Mouse (Mus musculus): ENCODE results near the gene Ltbp2. TPM values are rescaled to one million over a fixed set of nuclear protein-coding genes. Genes with fewer than 3 reads are reported as not detected.

The Ltbp2 gene
- 0.17 and 0.20 TPM in 2 replicates for polyA plus RNA-seq (2014; fragmentation: Nextera tagmentation; extraction: Ambion mirVana)

- H3K27me3 ChIP-seq (ENCODE audit: control insufficient read depth, insufficient read depth, low read length) = peaks cover 38% of the 10 kb centered on the region
- H3K9ac ChIP-seq (ENCODE audit: low read length) = no peak within 1 kb of the TSS
- 5% methylated on average over 34 of the region's 34 CpGs for WGBS
- no peaks in the 10 kb centered on the region; the same call in 1 of the 2 replicates for H3K4me1 ChIP-seq (ENCODE audit: control insufficient read depth, insufficient read depth, low read length)
- no peak within 1 kb of the TSS for H3K27ac ChIP-seq (ENCODE audit: low read depth, low read length)
- H3K36me3 ChIP-seq (ENCODE audit: control insufficient read depth, insufficient read depth, low read length) = no peaks in the 10 kb centered on the region
- DNase-seq (ENCODE audit: low spot score) = peak; percentile 76
- no peak for ATAC-seq (ENCODE audit: insufficient read depth, low FRiP score, low TSS enrichment)
- peak within 1 kb of the TSS; percentile 21 for H3K4me3 ChIP-seq (ENCODE audit: low read depth, low read length)
- peak within 1 kb of the TSS; percentile 29 for H3K4me2 ChIP-seq (ENCODE audit: low read depth)
- H3K9me3 ChIP-seq (ENCODE audit: control insufficient read depth, low read length) = no peaks in the 10 kb centered on the region
These were observed at the start of gene Ltbp2 for GRCm38 (mm10) chr12:84876481-84877121. Gene Ltbp2, minus strand, starts transcription at chr12:84876532.

GRCm38 (mm10) chr12:84924324-84924723 is 48.0 kb upstream of the Ltbp2 start:
- Histone ChIP-seq H3K4me3 (ENCODE audit: low read depth, low read length) (no peak overlapping the region), H3K27ac (ENCODE audit: low read depth, low read length) (no peak overlapping the region), H3K9me3 (ENCODE audit: control insufficient read depth, low read length) (no peaks in the 10 kb centered on the region), H3K9ac (ENCODE audit: low read length) (no peak overlapping the region), H3K36me3 (ENCODE audit: control insufficient read depth, insufficient read depth, low read length) (peaks cover 4% of the 10 kb centered on the region), H3K27me3 (ENCODE audit: control insufficient read depth, insufficient read depth, low read length) (no peaks in the 10 kb centered on the region), H3K4me1 (ENCODE audit: control insufficient read depth, insufficient read depth, low read length) (no peaks in the 10 kb centered on the region), H3K4me2 (ENCODE audit: low read depth) (no peak overlapping the region)
- peak; percentile 5 for DNase-seq (ENCODE audit: low spot score)
- 94% methylated on average over 5 of the region's 5 CpGs for WGBS
- ATAC-seq (ENCODE audit: insufficient read depth, low FRiP score, low TSS enrichment) = no peak

- ATAC-seq (ENCODE audit: insufficient read depth, low FRiP score, low TSS enrichment) (no peak), DNase-seq (ENCODE audit: low spot score) (peak; percentile 13)
- H3K27ac ChIP-seq (ENCODE audit: low read depth, low read length) = no peak overlapping the region
- no peak overlapping the region for H3K9ac ChIP-seq (ENCODE audit: low read length)
- no peaks in the 10 kb centered on the region for H3K4me1 ChIP-seq (ENCODE audit: control insufficient read depth, insufficient read depth, low read length)
- no peaks in the 10 kb centered on the region for H3K9me3 ChIP-seq (ENCODE audit: control insufficient read depth, low read length)
- WGBS = 49% methylated on average over 8 of the region's 8 CpGs
- H3K4me3 ChIP-seq (ENCODE audit: low read depth, low read length) = no peak overlapping the region
- peaks cover 4% of the 10 kb centered on the region for H3K36me3 ChIP-seq (ENCODE audit: control insufficient read depth, insufficient read depth, low read length)
- H3K4me2 ChIP-seq (ENCODE audit: low read depth) = no peak overlapping the region
- H3K27me3 ChIP-seq (ENCODE audit: control insufficient read depth, insufficient read depth, low read length) = no peaks in the 10 kb centered on the region
These were observed 45.6 kb upstream of the Ltbp2 start for GRCm38 (mm10) chr12:84921881-84922419.

- Histone ChIP-seq H3K4me2 (ENCODE audit: low read depth) (no peak overlapping the region), H3K27ac (ENCODE audit: low read depth, low read length) (no peak overlapping the region), H3K9me3 (ENCODE audit: control insufficient read depth, low read length) (no peaks in the 10 kb centered on the region), H3K27me3 (ENCODE audit: control insufficient read depth, insufficient read depth, low read length) (no peaks in the 10 kb centered on the region), H3K9ac (ENCODE audit: low read length) (no peak overlapping the region), H3K4me1 (ENCODE audit: control insufficient read depth, insufficient read depth, low read length) (no peaks in the 10 kb centered on the region), H3K36me3 (ENCODE audit: control insufficient read depth, insufficient read depth, low read length) (peaks cover 4% of the 10 kb centered on the region), H3K4me3 (ENCODE audit: low read depth, low read length) (no peak overlapping the region)
- DNase-seq (ENCODE audit: low spot score) (no peak), ATAC-seq (ENCODE audit: insufficient read depth, low FRiP score, low TSS enrichment) (no peak)
- 85% methylated on average over 6 of the region's 6 CpGs for WGBS
These were observed 42.5 kb upstream of the Ltbp2 start for GRCm38 (mm10) chr12:84918809-84919208.

- Histone ChIP-seq H3K4me2 (ENCODE audit: low read depth) (no peak overlapping the region), H3K27me3 (ENCODE audit: control insufficient read depth, insufficient read depth, low read length) (no peaks in the 10 kb centered on the region), H3K4me3 (ENCODE audit: low read depth, low read length) (no peak overlapping the region), H3K36me3 (ENCODE audit: control insufficient read depth, insufficient read depth, low read length) (peaks cover 4% of the 10 kb centered on the region), H3K4me1 (ENCODE audit: control insufficient read depth, insufficient read depth, low read length) (no peaks in the 10 kb centered on the region), H3K9ac (ENCODE audit: low read length) (no peak overlapping the region), H3K9me3 (ENCODE audit: control insufficient read depth, low read length) (no peaks in the 10 kb centered on the region), H3K27ac (ENCODE audit: low read depth, low read length) (no peak overlapping the region)
- ATAC-seq (ENCODE audit: insufficient read depth, low FRiP score, low TSS enrichment) = no peak
- 77% methylated on average over 3 of the region's 3 CpGs for WGBS
- no peak for DNase-seq (ENCODE audit: low spot score)
These were observed 41.5 kb upstream of the Ltbp2 start for GRCm38 (mm10) chr12:84917799-84918198.

GRCm38 (mm10) chr12:84914959-84915358 is 38.6 kb upstream of the Ltbp2 start:
- Histone ChIP-seq H3K4me1 (ENCODE audit: control insufficient read depth, insufficient read depth, low read length) (no peaks in the 10 kb centered on the region), H3K36me3 (ENCODE audit: control insufficient read depth, insufficient read depth, low read length) (peaks cover 2% of the 10 kb centered on the region), H3K4me2 (ENCODE audit: low read depth) (no peak overlapping the region), H3K27me3 (ENCODE audit: control insufficient read depth, insufficient read depth, low read length) (no peaks in the 10 kb centered on the region), H3K27ac (ENCODE audit: low read depth, low read length) (no peak overlapping the region), H3K4me3 (ENCODE audit: low read depth, low read length) (no peak overlapping the region), H3K9me3 (ENCODE audit: control insufficient read depth, low read length) (no peaks in the 10 kb centered on the region), H3K9ac (ENCODE audit: low read length) (no peak overlapping the region)
- DNase-seq (ENCODE audit: low spot score) (peak; percentile 6), ATAC-seq (ENCODE audit: insufficient read depth, low FRiP score, low TSS enrichment) (no peak)
- 93% methylated on average over 5 of the region's 5 CpGs for WGBS

GRCm38 (mm10) chr12:84912652-84913104 is 36.3 kb upstream of the Ltbp2 start:
- ATAC-seq (ENCODE audit: insufficient read depth, low FRiP score, low TSS enrichment) (no peak), DNase-seq (ENCODE audit: low spot score) (no peak)
- Histone ChIP-seq H3K4me3 (ENCODE audit: low read depth, low read length) (no peak overlapping the region), H3K4me2 (ENCODE audit: low read depth) (no peak overlapping the region), H3K36me3 (ENCODE audit: control insufficient read depth, insufficient read depth, low read length) (no peaks in the 10 kb centered on the region), H3K27ac (ENCODE audit: low read depth, low read length) (no peak overlapping the region), H3K9me3 (ENCODE audit: control insufficient read depth, low read length) (no peaks in the 10 kb centered on the region), H3K27me3 (ENCODE audit: control insufficient read depth, insufficient read depth, low read length) (no peaks in the 10 kb centered on the region), H3K4me1 (ENCODE audit: control insufficient read depth, insufficient read depth, low read length) (no peaks in the 10 kb centered on the region), H3K9ac (ENCODE audit: low read length) (no peak overlapping the region)
- 91% methylated on average over 4 of the region's 4 CpGs for WGBS

- H3K27me3 ChIP-seq (ENCODE audit: control insufficient read depth, insufficient read depth, low read length) = no peaks in the 10 kb centered on the region
- H3K27ac ChIP-seq (ENCODE audit: low read depth, low read length) = no peak overlapping the region
- DNase-seq (ENCODE audit: low spot score) (no peak), ATAC-seq (ENCODE audit: insufficient read depth, low FRiP score, low TSS enrichment) (no peak)
- H3K4me1 ChIP-seq (ENCODE audit: control insufficient read depth, insufficient read depth, low read length) = no peaks in the 10 kb centered on the region
- no peak overlapping the region for H3K4me2 ChIP-seq (ENCODE audit: low read depth)
- H3K9me3 ChIP-seq (ENCODE audit: control insufficient read depth, low read length) = no peaks in the 10 kb centered on the region
- WGBS = 74% methylated on average over 2 of the region's 2 CpGs
- no peak overlapping the region for H3K9ac ChIP-seq (ENCODE audit: low read length)
- H3K36me3 ChIP-seq (ENCODE audit: control insufficient read depth, insufficient read depth, low read length) = no peaks in the 10 kb centered on the region
- no peak overlapping the region for H3K4me3 ChIP-seq (ENCODE audit: low read depth, low read length)
These were observed 35.3 kb upstream of the Ltbp2 start for GRCm38 (mm10) chr12:84911640-84912039.

GRCm38 (mm10) chr12:84910066-84910465 is 33.7 kb upstream of the Ltbp2 start:
- no peaks in the 10 kb centered on the region for H3K36me3 ChIP-seq (ENCODE audit: control insufficient read depth, insufficient read depth, low read length)
- 92% methylated on average over 4 of the region's 4 CpGs for WGBS
- DNase-seq (ENCODE audit: low spot score) = peak; percentile 1
- H3K4me1 ChIP-seq (ENCODE audit: control insufficient read depth, insufficient read depth, low read length) = no peaks in the 10 kb centered on the region
- no peak overlapping the region for H3K27ac ChIP-seq (ENCODE audit: low read depth, low read length)
- no peak overlapping the region for H3K4me2 ChIP-seq (ENCODE audit: low read depth)
- ATAC-seq (ENCODE audit: insufficient read depth, low FRiP score, low TSS enrichment) = no peak
- H3K4me3 ChIP-seq (ENCODE audit: low read depth, low read length) = no peak overlapping the region
- no peaks in the 10 kb centered on the region for H3K27me3 ChIP-seq (ENCODE audit: control insufficient read depth, insufficient read depth, low read length)
- H3K9ac ChIP-seq (ENCODE audit: low read length) = no peak overlapping the region
- no peaks in the 10 kb centered on the region for H3K9me3 ChIP-seq (ENCODE audit: control insufficient read depth, low read length)
